Mouse (Mus musculus): ENCODE data around the gene Zbtb8b. TPM values are rescaled to one million over a fixed set of nuclear protein-coding genes. Genes with fewer than 3 reads are reported as not detected.

The Zbtb8b gene
- under 1 TPM in 1 of 2 experiments, not detected in 1; 0.05 TPM for polyA plus RNA-seq (2017; shearing (Covaris generic))

GRCm38 (mm10) chr4:129440340-129441063 is at the start of gene Zbtb8b:
Gene Zbtb8b, minus strand, starts transcription at chr4:129440853.

GRCm38 (mm10) chr4:129461183-129461960 is 20.7 kb upstream of the Zbtb8b start, which contains the start of gene Bsdc1:
Gene Bsdc1, plus strand, starts transcription at chr4:129461581.

GRCm38 (mm10) chr4:129377601-129378390 is 62.9 kb downstream of the Zbtb8b start, which contains the start of gene Zbtb8a:
Gene Zbtb8a, minus strand, starts transcription at chr4:129378116.

Other genes with a start within 250 kb of the Zbtb8b start
- 1 to 10 TPM; 1.0 to 1.5 TPM for gene C77080, start 179.4 kb downstream of the Zbtb8b start, polyA plus RNA-seq (2017; shearing (Covaris generic))
- under 1 TPM; 0.11 to 0.37 TPM for gene Sync, start 153.2 kb downstream of the Zbtb8b start, polyA plus RNA-seq (2017; shearing (Covaris generic))
- 100 to 1,000 TPM; 350 to 355 TPM for gene Rbbp4, start 105.5 kb downstream of the Zbtb8b start, polyA plus RNA-seq (2017; shearing (Covaris generic))
- gene Zbtb8os, start 105.2 kb downstream of the Zbtb8b start, polyA plus RNA-seq (2017; shearing (Covaris generic)) = 10 to 100 TPM; 93.9 to 95.4 TPM
- gene Zbtb8a, start 62.7 kb downstream of the Zbtb8b start, polyA plus RNA-seq (2017; shearing (Covaris generic)) = 10 to 100 TPM in 1 of 2 experiments, 1 to 10 TPM in 1; 9.3 to 10.8 TPM
- gene Bsdc1, start 20.7 kb upstream of the Zbtb8b start, polyA plus RNA-seq (2017; shearing (Covaris generic)) = 10 to 100 TPM; 26.0 to 29.6 TPM
- gene Tssk3, start 50.2 kb upstream of the Zbtb8b start, polyA plus RNA-seq (2017; shearing (Covaris generic)) = not detected
- not detected for gene Fam229a, start 50.3 kb upstream of the Zbtb8b start, polyA plus RNA-seq (2017; shearing (Covaris generic))
- gene Marcksl1, start 72.7 kb upstream of the Zbtb8b start, polyA plus RNA-seq (2017; shearing (Covaris generic)) = 10 to 100 TPM; 49.7 to 61.2 TPM
- gene Hdac1, start 101.9 kb upstream of the Zbtb8b start, polyA plus RNA-seq (2017; shearing (Covaris generic)) = 100 to 1,000 TPM; 282 to 317 TPM
- gene Lck, start 132.8 kb upstream of the Zbtb8b start, polyA plus RNA-seq (2017; shearing (Covaris generic)) = 1,000 to 10,000 TPM; 1,347 to 1,373 TPM
- gene Fam167b, start 137.7 kb upstream of the Zbtb8b start, polyA plus RNA-seq (2017; shearing (Covaris generic)) = under 1 TPM in 1 of 2 experiments, not detected in 1; 0.47 TPM
- 100 to 1,000 TPM; 194 to 246 TPM for gene Eif3i, start 159.8 kb upstream of the Zbtb8b start, polyA plus RNA-seq (2017; shearing (Covaris generic))
- 100 to 1,000 TPM; 215 to 273 TPM for gene Tmem234, start 159.8 kb upstream of the Zbtb8b start, polyA plus RNA-seq (2017; shearing (Covaris generic))
- 1 to 10 TPM; 4.6 to 7.9 TPM for gene Dcdc2b, start 173.4 kb upstream of the Zbtb8b start, polyA plus RNA-seq (2017; shearing (Covaris generic))
- gene Iqcc, start 178.2 kb upstream of the Zbtb8b start, polyA plus RNA-seq (2017; shearing (Covaris generic)) = 10 to 100 TPM; 26.3 to 35.0 TPM
- gene Ccdc28b, start 183.1 kb upstream of the Zbtb8b start, polyA plus RNA-seq (2017; shearing (Covaris generic)) = 10 to 100 TPM; 29.9 to 68.8 TPM
- gene Txlna, start 200.2 kb upstream of the Zbtb8b start, polyA plus RNA-seq (2017; shearing (Covaris generic)) = 10 to 100 TPM; 60.1 to 66.5 TPM
- gene Kpna6, start 231.9 kb upstream of the Zbtb8b start, polyA plus RNA-seq (2017; shearing (Covaris generic)) = 10 to 100 TPM; 14.3 to 20.6 TPM